Mouse (Mus musculus): ENCODE measurements at regions not wholly inside any gene's neighbourhood (a gene's known extent, or its start where the extent isn't known, plus 50 kb on each side); places are given as distances from the start of the nearest gene placed in this dataset.

GRCm38 (mm10) chr17:41125582-41125981, 190.7 kb upstream of the Cenpq start:
- H3K4me3 ChIP-seq, result no peak overlapping the region
- no peak for DNase-seq (ENCODE audit: extremely low spot score in 1 of 2, low spot score in 2 of 2)
- intact Hi-C loops (cut with DNase I), result no loop called here
- no peak overlapping the region for H3K27ac ChIP-seq
- TF ChIP-seq CTCF (IDR thresholded peaks at IDR 0.05), result no peak

- H3K4me3 ChIP-seq, result no peak overlapping the region
- no peak for TF ChIP-seq CTCF (IDR thresholded peaks at IDR 0.05)
- no peak overlapping the region for H3K27ac ChIP-seq
- intact Hi-C loops (cut with DNase I), result no loop called here
- no peak for DNase-seq (ENCODE audit: extremely low spot score in 1 of 2, low spot score in 2 of 2)
These were observed 188.1 kb upstream of the Cenpq start for GRCm38 (mm10) chr17:41122939-41123338.

- no peak for TF ChIP-seq CTCF (IDR thresholded peaks at IDR 0.05)
- intact Hi-C loops (cut with DNase I), result no loop called here
These were observed 169.1 kb upstream of the Cenpq start for GRCm38 (mm10) chr17:41103980-41104379.

GRCm38 (mm10) chr17:41070874-41071273, 136.0 kb upstream of the Cenpq start:
- Histone ChIP-seq H3K27ac (no peak overlapping the region), H3K4me3 (no peak overlapping the region)
- intact Hi-C loops (cut with DNase I), result no loop called here
- no peak for TF ChIP-seq CTCF (IDR thresholded peaks at IDR 0.05)
- DNase-seq (ENCODE audit: extremely low spot score in 1 of 2, low spot score in 2 of 2), result no peak

More at GRCm38 (mm10) chr17:41103980-41104379, 169.1 kb upstream of the Cenpq start:
- DNase-seq (ENCODE audit: extremely low spot score in 1 of 2, low spot score in 2 of 2), result no peak
- H3K27ac ChIP-seq, result no peak overlapping the region
- no peak overlapping the region for H3K4me3 ChIP-seq
